Mouse (Mus musculus): ENCODE results near the gene Adamtsl5.

The Adamtsl5 gene

DNA sequence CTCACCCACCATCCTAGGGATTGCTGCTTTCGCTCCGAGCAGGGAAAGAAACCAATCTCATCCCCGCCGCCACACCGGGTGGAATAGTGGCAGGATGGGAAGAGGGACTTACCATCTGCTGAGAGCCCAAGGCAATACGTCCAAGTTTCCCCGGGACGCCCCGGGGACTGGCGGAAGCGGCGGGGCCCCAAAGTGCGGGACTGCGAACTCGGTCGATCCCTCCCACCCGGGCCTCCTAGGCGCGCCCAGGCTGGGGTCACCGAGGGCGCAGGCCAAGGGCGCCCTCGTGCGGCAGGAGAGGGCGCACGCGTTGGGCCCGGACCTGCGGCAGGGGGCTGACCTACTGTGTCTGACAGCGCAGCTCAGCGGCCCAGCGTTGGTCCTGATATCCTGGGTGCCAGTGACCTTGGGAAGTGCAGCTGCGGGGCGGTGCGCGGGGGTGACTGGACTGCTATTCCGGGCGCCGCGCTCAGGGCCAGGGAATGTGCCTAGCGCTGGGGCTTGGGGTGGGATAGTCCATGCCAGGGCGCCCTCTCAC lies at the start of gene Adamtsl5:
TSS of gene Adamtsl5 (minus strand) at position 169 of the 538 bp plus-strand sequence.
- peak; percentile 79 for DNase-seq (ENCODE audit: low spot score)

DNA sequence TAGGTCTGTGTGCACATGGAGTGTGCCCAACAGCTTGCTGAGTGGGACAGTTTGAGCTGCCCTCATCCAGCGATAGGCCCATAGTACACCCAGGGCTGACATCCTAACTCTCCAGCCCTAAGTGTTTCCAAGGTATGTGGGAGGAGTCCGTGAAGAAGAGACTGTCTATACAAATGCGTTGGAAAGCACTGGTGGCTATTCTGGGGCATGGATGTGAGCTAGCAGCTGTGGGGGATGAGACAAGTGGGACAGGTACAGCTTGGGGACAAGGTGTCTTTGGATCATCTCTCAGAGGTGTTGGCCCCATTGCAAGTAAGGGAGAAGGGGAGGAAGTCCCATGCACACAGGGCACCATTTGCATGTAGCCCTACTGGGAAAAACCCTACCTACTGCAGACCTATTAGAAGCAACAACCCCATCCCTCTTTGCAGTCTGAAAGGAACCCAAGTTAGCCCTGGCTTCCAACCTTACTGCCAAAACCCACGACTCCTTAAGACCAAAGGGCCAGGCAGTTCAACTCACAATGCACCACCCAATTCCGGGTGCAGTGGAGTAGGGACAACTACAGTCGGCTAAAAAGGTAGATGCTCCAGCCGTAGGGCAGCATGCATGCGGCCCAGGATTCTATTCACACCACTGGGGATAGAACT lies 49.4 kb upstream of the Adamtsl5 start:
- DNase-seq (ENCODE audit: low spot score), result no peak

DNA sequence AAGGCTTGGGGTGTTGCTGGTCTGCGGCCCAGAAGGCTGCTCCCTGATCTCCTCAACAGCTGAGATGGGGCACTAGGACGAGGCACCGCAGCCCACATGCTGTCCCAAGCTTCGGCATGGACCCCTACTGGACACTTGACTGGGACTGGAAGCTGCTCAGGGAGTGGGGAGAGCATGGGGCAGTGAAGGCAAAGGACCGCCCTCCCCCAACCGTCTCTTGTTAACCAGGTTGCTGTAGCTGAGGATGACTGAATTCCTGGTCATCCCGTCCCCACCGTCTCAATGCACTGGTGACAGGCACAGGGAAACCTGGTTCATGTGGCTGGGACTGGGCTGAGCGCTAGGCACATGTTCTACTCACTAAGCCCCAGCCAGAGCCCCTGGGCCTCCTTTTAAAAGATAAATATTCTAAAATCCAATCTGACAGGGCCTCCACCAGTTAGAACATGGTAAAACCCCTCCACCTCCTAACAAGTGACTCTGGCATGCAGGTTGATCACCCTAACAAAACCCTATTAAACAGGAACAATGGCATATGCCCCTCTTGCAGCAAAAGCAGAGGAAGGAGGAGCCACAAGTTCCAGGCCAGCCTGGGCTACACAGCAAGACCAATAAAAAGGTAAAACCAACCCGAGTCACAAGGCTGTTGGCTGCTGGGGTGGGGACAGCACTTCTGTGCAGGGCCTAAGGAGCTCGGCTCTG lies 48.8 kb upstream of the Adamtsl5 start:
- no peak for DNase-seq (ENCODE audit: low spot score)

DNA sequence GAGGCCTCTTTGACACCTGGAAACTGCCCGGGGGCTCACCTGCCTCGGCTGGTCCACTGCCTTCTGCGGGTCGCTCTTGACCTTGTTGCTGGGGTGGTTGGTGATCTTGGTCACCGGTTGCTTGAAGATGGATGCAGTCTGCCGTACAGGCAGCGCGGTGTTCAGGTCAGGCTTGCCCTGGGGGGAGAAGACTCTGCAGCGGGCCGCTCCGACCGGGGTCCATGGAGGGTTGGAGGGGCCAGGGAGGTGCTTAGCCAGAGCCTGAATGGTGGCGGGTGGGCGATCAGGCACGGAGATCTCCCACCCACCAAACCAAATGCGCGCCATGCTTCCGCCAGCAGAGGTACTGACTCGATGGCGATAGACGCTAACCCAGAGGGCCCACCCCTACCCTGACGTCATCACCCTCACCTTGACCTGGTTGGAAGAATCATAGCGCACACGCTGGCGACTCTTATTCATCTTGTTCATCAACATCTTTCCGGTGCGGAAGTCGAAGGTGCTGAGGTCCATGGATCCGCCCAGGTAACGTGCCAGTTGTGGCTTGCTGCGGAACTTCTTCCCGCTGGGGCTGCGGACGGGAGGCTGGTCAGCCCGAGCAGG lies 46.9 kb upstream of the Adamtsl5 start:
- DNase-seq (ENCODE audit: low spot score), result no peak

DNA sequence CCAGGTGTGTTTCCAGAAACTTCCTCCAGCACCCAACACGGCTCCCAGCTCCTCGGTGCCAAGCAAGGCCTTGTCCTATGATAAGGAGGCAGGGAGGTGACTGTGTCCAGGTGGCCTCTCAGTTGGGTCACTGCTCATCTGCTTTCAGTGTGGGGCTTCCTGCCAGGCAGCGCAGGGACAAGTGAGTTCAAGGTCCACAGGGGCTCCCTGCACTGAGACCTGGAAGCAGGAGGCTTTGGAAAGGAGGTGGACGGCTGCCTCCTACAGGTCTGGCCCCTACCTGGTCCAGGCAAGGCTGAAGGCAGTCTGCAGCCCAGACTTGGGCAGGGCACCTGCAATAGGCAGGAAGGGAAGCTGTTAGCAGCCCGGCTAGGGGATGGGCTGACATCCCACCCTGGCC lies 44.5 kb upstream of the Adamtsl5 start:
- DNase-seq (ENCODE audit: low spot score), result no peak

DNA sequence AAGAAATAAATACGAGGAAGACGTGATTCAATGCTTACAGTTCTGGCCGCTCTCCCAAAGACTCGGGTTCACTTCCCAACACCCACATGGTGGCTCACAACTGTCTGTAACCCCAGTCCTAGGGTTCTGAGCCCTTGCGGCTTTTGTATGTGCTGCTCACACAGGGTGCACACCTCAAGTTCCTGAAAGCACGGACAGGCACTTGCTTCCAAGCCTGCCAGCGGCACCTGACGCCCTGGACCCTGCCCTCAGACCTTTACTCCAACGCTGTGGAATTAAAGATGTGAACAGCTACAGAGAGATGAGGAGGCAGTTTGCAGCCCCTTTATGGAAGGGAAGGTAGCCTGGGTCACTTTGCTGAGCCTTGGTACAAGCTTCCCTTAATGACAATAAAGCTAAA lies 42.5 kb upstream of the Adamtsl5 start:
- DNase-seq (ENCODE audit: low spot score), result no peak

DNA sequence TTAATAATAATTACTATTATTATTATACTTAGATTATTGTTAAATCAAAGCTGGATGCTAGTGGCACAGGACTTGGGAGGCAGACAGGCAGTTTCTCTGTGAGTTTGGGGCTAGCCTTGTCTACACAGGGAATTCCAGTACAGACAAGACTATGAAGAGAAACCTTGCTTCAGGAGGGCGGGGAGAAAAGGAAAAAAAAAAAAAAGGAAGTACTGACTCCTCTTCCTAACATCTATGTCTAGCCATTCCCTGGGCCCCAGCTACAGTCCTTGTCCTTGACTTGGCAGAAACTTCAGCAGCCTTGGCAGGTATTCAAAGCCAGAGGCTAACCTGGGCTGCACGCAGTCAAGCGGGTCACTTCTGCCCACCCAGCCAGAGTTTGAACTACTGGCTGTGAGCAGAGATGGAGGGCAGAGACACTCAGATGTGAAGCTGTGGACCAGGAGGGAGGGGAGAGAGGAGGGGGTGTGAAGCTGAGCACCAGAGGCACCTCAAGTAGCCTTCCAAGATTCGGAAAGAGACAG lies 41.0 kb upstream of the Adamtsl5 start:
- no peak for DNase-seq (ENCODE audit: low spot score)

DNA sequence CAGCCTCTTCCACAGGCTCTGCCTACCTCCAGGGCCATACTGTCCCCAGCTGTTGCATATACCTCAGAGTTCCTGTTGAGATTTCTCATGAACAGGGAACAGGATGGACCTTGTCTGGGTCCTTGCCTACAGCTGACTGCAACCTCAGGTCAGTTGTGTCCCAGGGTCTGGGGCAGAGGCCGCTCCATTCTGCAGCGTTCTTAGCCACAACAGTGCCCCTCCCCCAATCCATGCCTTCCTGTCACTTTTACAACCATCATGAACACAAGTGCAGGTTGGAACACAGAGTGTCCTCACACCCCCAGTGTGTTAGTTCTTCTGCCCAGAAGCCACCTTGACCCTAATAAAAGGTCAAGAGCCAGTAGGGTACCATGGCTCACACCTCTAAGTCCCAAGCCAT lies 40.5 kb upstream of the Adamtsl5 start:
- no peak for DNase-seq (ENCODE audit: low spot score)

DNA sequence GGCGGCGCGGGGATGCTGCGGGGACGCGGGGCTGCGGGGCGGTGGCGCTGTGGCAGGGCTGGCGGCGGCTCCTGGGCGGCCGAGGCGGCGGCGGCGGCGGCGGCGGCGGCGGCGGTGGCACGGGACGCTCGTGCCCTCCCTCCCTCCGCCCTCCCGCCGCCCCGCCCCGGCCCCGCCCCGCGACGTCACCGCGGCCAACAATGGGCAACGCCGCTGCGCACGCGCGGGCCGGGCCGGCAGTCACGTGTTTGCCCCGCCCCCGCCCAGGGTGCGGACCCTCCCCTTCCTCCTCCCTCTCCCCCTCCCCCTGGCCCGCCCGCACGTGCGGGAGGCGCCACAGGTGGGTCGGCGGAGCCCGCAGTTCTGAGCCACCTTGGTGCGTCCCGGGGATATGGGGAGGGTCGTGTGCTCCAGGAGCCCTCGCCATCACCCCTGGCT lies 39.3 kb upstream of the Adamtsl5 start, which contains the start of gene Mex3d:
TSS of gene Mex3d (minus strand) at position 138 of the 438 bp plus-strand sequence.
- DNase-seq (ENCODE audit: low spot score), result peak; percentile 97

DNA sequence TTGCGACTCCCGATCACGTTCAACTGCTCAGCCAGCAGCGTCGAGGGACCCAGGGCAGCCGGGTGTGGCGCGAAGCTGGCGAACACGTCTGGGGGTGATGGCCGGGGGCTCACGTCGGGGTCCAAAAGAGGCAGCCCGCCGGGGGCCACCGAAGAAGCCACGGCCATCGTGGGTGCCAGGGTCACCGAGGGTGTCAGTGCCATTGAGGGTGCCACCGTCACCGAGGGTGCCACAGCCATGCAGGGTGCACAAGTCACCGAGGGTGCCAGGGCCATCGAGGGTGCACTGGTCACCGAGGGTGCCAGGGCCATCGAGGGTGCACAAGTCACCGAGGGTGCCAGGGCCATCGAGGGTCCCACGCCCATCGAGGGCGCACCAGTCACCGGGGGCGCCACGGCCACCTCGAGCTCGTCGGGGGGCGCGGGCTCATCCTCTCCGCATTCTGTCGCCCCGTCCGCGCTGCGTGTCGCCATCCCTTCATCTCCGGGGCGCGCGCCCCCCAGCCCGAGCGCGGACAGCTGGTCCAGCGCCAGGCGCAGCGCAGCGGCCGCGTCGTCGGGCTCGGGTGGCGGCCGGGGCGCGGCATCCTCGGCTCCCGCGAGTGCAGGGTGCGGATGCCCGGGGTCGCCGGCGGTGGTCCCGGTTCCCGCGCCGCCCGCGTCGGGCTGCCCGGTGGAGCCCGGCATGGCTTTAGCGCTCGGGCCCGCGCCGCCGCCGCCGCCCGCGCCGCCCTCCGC lies 38.7 kb upstream of the Adamtsl5 start:
- peak; percentile 73 for DNase-seq (ENCODE audit: low spot score)

DNA sequence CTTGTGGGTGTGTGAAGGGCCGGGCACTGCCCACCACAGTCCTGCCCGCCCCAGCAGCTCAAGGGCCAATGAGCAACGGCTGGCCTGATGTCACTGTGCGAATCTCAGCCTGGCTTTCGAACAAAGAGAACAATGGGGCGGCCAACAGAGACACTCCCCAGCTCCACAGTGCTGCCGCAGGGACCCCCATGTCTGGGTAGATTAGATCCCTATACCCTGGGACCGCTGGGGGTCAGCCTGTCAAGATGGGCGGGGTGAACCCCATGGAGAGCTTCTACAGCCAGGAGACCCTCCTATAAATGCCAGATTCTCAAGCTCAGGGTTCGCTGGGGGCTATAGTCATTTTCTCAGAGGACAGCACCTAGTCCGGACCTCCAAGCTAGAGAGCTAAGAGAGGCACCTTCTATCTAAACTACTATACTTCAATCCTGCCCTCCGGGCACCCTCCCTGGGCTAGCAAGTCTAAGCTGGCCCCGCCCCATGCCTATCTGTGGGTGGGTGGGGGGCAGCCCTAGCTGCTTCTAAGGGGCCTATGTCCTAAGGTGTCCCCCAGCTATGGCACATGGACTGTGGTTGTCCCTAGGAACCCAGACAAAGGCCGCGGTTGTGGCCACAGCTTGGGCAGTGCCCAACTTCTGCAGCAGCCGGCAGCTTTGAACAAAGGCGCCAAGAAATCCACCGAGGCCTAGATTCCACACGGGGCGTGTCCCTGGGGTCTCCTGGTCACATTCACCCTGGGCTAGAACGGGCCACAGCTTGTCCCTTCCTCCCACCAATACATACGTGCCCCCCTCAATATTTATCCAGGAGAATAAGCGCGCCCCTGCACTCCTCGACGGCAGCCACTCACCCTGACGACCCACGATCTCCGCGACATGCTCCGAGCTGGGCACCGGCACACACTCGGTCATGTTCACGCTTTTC lies 37.9 kb upstream of the Adamtsl5 start:
- DNase-seq (ENCODE audit: low spot score), result no peak

DNA sequence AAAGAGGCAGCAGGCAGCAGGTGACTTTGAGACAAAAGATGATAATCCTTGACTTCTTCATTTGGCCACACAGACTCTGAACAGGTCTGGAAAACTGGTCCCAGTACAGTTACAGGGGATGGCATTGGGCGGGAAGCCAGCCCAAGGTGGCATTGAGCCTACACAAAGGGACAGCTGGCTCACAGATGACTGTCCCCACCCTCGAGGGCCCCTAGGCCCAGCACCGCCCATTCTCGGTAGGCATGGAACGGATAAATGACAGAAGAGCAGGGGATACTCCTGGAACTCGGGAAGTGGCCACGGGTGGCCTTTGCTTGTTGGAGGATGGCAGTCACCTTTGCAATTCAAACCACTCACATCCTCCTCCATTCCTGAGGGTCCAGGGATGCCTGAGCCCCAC lies 37.1 kb upstream of the Adamtsl5 start:
- DNase-seq (ENCODE audit: low spot score), result peak; percentile 62

DNA sequence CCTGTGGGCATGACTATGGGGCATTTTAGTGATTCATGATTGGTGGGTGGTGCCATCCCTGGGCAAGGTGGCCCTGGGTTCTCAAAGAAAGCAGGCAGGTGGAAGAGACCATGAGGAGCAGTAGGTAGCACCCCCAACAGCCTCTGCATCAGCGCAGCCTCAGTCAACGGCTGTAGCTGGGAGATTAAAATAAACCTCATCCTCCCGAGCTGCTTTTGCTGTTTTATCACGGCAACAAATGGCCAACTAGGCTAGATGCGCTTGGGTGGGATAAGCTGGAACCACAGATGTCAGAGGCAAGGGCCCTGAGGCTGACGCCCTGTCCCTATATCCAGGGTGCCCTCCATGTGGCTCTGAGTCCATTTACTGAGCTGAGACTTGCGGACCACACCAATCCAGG lies 36.5 kb upstream of the Adamtsl5 start:
- no peak for DNase-seq (ENCODE audit: low spot score)

DNA sequence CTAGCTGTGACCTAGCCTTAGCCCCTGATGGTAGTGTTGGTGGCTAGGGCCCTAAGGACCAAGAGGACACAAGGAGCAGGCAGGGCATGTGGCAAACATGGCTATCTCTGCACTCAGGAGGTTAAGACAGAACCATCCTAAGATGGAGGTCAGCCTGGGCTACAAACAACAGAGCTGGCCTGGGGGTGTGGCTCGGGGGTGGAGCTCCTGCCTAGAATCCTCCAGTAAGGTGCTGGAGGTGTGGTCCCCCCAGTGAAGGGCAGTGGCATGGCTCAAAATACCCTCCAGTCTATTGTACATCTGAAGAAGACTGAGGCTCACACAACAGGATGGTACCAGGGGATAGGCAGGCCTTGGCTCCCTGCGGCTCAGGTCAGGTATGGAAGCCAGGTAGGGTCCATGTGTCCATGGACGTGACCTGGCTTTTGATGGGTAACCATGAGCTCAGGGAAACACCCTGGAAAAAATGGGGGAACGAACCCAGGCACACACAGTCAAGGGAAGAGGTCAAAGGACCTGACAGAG lies 36.0 kb upstream of the Adamtsl5 start:
- no peak for DNase-seq (ENCODE audit: low spot score)

DNA sequence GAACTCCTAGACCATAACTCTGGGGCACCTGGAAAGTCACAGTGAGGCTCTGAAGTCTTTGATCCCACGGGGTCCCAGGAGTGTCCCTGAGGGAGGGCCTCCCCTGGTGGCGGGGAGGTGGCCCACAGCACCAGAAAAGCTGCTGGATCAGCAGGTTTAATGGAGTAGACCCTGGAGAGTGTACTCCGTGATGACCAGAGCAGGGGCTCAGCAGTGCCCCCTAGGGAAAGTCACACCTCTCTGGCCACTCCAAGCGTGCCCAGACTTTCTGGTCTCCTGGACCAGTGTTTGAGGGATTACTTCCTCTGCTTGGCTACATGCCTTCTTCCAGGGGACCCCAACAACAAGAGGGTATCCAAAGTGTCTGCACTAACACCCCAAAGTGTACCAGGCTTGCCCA lies 35.2 kb upstream of the Adamtsl5 start:
- DNase-seq (ENCODE audit: low spot score), result no peak

DNA sequence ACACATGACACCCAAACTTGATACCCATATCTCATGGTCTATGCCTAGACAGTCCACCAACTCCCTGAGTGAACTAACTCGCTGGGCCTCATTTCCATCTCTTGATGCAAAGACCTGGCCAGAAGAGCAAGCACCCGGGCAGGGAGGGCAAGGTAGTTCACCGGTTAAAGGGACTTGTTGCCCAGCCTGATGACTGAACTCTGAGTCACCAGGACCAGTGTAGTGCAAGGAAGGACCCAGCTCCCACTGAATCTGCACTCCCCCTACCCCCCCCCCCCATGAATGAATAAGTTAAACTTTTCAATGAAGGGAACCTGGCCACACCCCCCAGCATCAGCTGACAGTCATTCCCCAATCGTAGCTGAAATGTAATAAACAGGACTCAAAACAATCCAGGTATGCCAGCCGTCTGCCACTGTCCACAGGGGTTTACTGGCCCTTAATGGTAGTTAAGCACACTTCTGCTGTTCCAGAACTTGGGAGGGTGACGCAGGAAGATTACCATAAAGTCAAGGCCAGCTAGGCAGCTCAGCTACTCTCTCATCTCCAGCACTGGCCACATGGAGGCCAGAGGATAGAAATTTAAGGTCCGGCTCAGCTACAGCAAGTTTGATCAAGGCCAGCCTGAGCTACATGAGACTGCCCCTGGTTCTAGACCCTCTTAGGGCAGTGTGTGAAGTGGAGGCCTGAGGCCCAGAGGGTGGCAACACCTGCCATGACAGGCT lies 34.6 kb upstream of the Adamtsl5 start:
- DNase-seq (ENCODE audit: low spot score), result no peak

DNA sequence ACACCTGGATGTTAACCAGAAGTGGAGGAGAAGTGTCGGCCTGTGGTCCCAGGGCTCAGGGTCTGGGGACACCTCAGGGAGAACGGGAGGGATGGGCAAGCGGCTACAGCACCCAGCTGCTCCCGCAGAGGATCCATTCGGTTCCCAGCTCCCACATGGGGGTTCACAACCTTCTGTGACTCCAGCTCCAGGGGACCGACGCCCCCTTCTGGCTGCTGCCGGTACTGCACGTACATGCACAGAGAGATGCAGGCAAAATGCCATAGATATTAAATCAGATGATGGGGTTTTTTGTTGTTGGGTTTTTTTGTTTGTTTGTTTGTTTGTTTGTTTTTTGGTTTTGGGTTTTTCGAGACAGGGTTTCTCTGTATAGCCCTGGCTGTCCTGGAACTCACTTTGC lies 29.5 kb upstream of the Adamtsl5 start:
- DNase-seq (ENCODE audit: low spot score), result peak; percentile 86

DNA sequence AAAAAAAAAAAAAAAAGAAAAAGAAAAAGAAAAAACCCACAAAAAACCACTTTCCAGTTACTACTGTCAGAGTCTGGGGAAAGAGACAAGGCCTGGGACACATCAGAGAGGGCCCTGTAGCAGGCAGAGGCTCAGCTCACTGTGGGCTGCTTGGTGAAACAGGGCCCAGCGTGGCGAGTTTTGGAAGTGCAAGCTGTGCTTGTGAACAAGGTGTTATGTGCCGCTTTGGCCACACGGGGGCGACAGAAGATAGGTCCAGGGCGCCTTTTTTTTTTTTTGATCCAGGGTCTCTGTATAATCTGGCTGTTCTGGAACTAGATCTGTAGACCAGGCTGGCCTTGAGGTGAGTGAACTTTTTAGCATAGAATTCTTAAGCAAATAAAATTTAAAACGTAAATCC lies 27.9 kb upstream of the Adamtsl5 start:
- peak; percentile 97 for DNase-seq (ENCODE audit: low spot score)

DNA sequence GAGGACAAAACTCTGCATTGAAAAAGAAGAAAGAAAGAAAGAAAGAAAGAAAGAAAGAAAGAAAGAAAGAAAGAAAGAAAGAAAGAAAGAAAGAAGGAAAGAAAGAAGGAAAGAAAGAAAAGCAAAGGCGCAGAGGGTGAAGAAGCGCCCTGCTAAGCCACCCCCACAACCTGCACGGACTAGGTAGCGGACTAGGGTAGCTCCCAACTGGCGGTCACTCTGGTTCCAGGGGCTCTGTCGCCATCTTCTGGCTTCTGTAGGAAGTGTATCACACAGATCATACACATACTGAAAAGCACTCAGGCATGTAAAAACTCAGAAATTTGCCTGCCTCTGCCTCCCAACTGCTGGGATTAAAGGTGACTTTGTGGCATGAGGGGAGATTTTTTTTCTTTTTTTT lies 25.9 kb upstream of the Adamtsl5 start:
- DNase-seq (ENCODE audit: low spot score), result peak; percentile 83

DNA sequence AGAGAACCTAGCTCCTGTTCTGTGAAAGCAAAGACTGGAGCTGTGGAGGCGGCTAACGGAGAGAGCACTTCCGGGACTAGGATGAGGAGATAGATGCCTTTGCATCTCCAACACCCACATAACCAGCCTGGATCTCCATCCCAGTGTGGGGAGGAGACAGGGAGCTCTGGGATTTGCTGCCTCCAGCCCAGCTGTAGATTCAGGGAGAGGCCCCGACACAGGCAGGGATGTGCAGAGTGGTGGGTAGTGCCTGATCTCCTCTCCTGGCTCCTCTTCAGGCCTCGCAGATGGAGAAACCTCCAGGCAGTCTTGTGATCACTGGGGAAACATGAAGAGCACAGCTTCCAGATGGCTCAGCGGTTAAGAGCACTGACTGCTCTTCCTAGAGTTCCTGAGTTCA lies 24.5 kb upstream of the Adamtsl5 start:
- DNase-seq (ENCODE audit: low spot score), result no peak

Data from testis, postnatal 10 days (tissue).